Mouse (Mus musculus) lung, adult 2 months (tissue): Measurements from ENCODE around the gene Rab5if. TPM values are rescaled to one million over a fixed set of nuclear protein-coding genes. Genes with fewer than 3 reads are reported as not detected.
"Not testable (repeated sequence)": the region's sequence is repeated elsewhere in the genome, so short reads cannot be mapped to it uniquely, and the experiment has no call there.

ENCODE experiments used
- DNase-seq: peaks from one replicate; pipeline ENCODE4 v3.0.0; 2022
- H3K4me1 ChIP-seq: fragments of 200-500 bp; 2 replicates; pipeline ENCODE4 v1.6.1; 2011; ENCODE audit warnings: low read length; ENCODE audit not compliant: control insufficient read depth, insufficient read depth
- H3K4me3 ChIP-seq: fragments of 200-500 bp; replicated peaks from 2 replicates; pipeline ENCODE3; 2011; ENCODE audit warnings: low read depth, mild to moderate bottlenecking, control low read depth, low read length; ENCODE audit errors: extremely low read depth
- CTCF ChIP-seq: fragments of 200-500 bp; IDR thresholded peaks from 2 replicates; pipeline ENCODE4 v1.5.1; 2011; ENCODE audit warnings: mild to moderate bottlenecking, low read length, control low read depth; ENCODE audit not compliant: insufficient read depth
- POLR2A ChIP-seq: fragments of 200-500 bp; IDR thresholded peaks from 2 replicates; pipeline ENCODE4 v1.6.1; 2011; ENCODE audit warnings: low read depth, mild to moderate bottlenecking, control low read depth, low read length, borderline replicate concordance; ENCODE audit errors: extremely low read depth
- WGBS: fragments of 180-500 bp; shearing (Covaris S2); methylation state at CpG from one replicate; pipeline ENCODE4 v1.1.7; 2018; 5-methylcytosine and 5-hydroxymethylcytosine counted together
- polyA plus RNA-seq: library from polyadenylated mRNA; depleted of rRNA; stranded (reverse); fragments of >200 nt; gene quantifications from 2 replicates; pipeline ENCODE4 v1.2.3, GENCODE M21; 2012

Rab5if gene
- polyA plus RNA-seq, 1 experiment, result 82.5 TPM

DNA sequence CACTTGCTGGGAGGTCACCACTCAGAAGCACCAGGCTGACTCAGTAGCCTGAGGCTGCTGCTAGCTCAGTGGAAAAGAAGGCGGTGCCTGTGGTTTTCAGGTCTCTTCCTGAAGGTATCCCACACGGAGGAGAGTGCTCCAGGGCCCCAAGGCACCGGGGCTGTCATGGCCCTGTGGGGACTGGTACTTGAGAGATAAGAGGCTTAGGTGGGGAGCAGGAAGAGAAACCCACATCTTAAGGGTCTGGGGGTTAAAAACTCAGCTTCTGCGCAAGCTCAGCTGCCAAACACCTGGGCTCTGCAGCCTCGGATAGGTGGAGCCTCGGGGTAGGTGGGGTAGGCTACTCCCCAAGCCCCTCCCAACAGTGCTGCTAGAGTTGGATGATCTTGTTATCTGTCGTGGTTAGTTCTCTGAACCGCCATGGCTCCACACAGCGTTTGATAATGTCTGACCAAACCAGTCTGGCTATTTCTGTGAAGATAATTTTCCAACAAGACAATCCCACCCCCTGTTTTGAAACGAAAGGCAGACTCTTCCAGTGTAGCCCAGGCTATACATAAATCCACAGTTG lies 19.6 kb downstream of the Rab5if start:
- Histone ChIP-seq H3K4me3 (no peak overlapping the region), H3K4me1 (peaks cover 13% of the 10 kb centered on the region)
- WGBS, result 46% methylated on average over 10 of the region's 10 CpGs
- no peak for DNase-seq
- no peak for TF ChIP-seq CTCF
- TF ChIP-seq POLR2A, result no peak

DNA sequence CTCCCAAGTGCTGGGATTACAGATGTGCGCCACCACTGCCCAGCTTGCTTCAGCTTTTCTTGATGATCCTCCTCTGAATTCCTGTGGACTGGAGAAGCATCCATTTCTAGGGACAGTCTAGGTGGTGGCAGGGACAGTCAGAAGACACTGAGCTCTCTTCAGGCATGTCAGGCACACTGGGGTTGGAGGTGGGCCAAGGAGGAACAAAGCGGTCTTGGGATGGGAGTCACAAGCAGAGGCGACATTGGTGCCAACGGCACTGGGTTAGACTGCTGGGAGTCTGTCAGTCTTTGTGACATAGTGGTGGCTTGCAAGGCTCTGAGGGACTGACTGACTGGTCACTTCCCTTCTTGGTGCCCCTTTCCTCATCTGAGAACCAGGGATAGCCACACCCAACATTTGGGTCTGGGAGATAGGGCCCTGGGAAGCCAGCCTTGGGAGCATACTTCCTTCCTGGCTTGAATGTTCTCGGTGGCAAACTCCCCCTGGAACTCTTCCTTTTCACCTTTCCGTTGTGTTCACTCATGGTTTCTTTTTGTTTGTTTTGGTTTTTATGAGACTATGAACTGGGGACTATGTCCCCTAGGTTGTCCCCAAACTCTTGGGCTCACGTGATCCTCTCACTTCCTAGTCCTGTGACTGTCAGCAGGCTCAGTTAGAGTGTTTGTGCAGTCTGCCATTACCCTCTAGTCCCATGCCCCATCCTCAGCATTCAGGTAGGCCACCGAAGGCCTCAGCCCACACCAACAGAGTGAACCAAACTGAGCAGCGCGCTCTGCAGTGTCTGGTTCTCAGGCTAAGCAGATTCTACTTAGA lies 21.7 kb downstream of the Rab5if start:
- no peak overlapping the region for H3K4me3 ChIP-seq
- peaks cover 4% of the 10 kb centered on the region for H3K4me1 ChIP-seq
- no peak for DNase-seq
- 63% methylated on average over 10 of the region's 10 CpGs for WGBS
- TF ChIP-seq CTCF (no peak), POLR2A (no peak)

DNA sequence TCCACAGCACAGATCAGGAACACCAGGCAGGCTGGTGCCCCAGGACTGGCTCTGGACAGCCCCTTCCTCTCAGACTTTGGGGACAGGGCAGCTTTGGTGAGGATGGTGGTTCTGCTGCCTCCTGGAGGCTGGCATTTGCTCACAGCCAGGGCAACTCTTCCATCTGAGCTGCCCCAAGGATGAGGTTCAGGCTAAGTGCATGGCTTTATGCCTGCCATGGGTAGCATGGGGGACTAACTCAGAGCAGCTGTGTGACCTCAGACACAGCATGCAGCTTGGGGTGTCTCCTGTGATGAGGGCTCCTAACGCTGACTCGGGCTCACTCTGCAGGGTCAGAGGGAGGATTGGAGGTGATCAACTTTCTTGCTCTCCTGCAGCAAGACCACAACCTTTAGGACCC lies 22.7 kb downstream of the Rab5if start:
- 70% methylated on average over 2 of the region's 2 CpGs for WGBS
- not testable (repeated sequence) for H3K4me3 ChIP-seq, DNase-seq, H3K4me1 ChIP-seq

DNA sequence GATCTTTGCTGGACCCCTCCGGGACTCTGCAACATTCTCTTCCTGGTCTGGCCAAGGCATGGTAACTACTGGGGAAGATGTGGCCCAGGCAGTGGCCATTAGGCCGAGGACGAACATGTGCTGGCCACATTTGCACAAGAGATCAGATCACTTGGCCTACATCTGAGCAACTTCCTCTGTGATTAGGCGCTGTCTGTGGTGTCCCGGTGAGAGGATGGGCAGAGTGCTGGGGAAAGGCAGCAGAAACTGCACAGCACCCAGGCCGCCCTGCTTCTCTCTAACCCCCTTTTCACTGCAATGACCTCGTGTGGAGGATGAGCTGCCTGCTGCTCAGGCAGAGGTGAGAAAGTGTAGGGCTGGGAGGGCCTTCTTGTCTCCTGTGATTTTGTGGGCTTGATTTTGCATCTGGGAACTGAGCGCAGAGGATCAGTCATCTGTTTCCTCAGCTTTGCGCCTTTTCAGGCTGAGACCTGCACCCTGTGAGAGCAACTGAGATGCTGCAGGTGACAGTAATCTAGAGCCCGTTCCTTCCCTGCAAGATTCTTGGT lies 23.2 kb downstream of the Rab5if start:
- no peak for TF ChIP-seq POLR2A
- no peak for TF ChIP-seq CTCF
- 71% methylated on average over 10 of the region's 10 CpGs for WGBS
- no peak for DNase-seq
- Histone ChIP-seq H3K4me1 (peaks cover 4% of the 10 kb centered on the region), H3K4me3 (no peak overlapping the region)

DNA sequence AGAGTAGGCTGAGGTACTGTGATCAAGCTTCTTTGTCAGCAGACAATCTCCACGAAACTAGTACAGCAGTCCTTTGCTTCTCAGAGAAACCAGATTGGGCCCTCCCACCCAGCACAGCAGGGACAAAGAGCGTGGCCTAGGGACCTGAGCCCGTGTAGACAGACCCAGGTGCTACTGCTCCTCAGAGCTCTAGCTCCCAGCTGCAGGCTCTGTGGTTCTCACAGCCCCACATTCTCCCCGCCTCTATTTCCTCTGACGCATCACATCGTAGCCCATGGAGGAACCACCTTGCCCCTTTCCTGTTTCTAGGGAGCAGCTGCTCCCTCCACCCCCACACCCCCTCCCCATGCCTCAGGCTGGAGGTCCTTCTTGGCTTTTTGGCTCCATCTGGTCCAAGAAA lies 24.1 kb downstream of the Rab5if start, which contains the start of gene Sla2:
Gene Sla2 (minus strand): TSS at position 176 of the 400 bp plus-strand sequence.
- no peak for TF ChIP-seq CTCF
- TF ChIP-seq POLR2A, result no peak; the same call in 1 of the 2 replicates
- Histone ChIP-seq H3K4me1 (peaks cover 4% of the 10 kb centered on the region), H3K4me3 (no peak within 1 kb of the TSS)
- WGBS, result 45% methylated on average over 6 of the region's 6 CpGs
- no peak for DNase-seq

DNA sequence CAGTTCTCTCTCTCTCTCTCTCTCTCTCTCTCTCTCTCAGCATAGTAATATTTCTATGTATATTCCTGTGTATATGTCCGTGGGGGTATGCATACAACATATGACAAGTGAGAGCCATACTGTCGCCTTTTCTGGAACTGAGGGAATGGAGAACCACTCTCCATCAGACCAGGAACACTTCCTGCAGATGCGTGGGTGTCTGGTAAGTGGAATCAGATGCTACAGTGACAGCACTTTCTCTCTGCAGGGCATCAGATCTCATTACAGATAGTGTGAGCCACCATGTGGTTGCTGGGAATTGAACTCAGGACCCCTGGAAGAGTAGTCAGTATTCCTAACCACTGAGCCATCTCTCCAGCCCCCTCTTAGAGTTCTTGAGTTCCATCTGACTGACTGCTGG lies 25.6 kb downstream of the Rab5if start:
- Histone ChIP-seq H3K4me1 (peaks cover 4% of the 10 kb centered on the region), H3K4me3 (no peak overlapping the region)
- 60% methylated on average over 3 of the region's 3 CpGs for WGBS
- TF ChIP-seq CTCF, result no peak
- TF ChIP-seq POLR2A, result no peak
- DNase-seq, result no peak

DNA sequence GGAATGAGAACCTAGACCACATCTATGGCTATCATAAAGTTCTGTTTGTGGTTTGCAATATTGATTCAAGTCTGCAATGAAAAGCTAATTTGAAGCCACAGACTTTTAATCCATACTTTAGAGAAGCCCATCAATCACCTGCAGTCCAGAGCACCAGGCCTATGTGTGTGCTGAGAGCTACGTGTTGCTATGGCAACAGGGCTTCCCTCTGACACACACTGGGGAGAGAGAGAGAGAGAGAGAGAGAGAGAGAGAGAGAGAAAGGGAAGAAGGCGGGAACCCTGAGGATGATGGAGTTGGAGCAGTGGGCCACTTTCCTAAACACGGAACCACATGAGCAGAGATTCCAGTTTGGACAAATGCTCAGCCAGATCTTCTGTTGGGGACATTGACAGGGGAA lies 29.3 kb downstream of the Rab5if start:
- WGBS, result 65% methylated on average over 3 of the region's 3 CpGs
- no peak for TF ChIP-seq POLR2A
- TF ChIP-seq CTCF, result no peak
- DNase-seq, result no peak
- H3K4me3 ChIP-seq, result no peak overlapping the region
- no peaks in the 10 kb centered on the region for H3K4me1 ChIP-seq

DNA sequence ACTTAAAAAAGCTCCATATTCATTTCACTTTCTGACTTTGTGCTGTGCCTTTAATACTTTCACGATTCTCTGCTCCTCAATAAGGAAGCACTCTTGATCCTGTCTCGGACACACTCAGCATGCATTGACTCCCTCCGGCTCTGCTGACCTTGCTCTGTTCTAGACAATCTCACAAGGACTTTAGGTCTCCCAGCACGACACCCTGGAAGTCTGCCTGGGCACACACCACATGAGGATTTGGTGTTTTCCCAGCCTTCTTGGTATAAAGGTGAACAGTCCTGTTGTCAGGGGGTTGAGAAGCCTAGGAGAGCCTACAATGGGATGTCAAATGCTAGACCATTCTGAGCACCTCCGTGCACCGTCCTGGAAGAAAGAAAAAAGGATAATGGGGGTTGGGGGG lies 29.9 kb downstream of the Rab5if start:
- no peak for TF ChIP-seq POLR2A
- no peak for TF ChIP-seq CTCF
- Histone ChIP-seq H3K4me1 (0 out of 2 replicates have a peak, but pooled peaks cover under 1% of the 10 kb centered on the region), H3K4me3 (no peak overlapping the region)
- 75% methylated on average over 6 of the region's 6 CpGs for WGBS
- no peak for DNase-seq

DNA sequence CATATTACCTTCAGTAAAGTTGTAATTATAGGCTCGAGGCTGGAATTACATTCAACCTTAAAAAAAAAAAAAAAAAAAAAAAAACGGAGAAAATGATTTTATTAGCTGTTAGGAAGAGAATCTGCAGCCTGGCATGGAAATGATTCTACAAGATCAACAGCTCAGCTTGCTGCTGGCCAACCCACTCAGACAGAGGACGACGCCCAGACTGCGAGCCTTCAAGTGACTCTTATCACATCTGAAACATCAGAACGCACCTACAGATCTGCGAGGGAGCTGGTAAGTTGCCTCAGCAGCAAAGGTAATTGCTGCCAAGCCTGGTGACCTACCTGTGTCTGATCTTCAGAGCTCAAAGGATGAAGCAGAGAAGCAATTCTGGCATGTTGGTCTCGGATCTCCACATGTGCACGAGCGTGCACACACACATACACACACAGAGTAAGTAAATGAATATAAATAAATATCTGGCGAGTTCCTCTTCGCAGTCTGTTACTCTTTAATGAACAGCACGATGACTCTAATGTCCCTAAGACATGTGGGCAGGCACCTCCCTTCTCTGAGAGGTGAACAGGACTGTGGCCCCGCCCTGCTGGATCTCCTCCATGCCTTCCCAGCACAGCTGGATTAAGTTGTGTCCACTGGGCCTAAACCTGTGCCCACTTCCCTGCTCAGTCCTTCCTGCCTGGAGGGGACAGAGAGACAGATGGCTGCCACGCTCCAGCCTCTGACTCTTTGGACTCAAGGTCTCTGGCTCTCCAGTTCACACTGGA lies 31.8 kb downstream of the Rab5if start:
- 57% methylated on average over 15 of the region's 15 CpGs for WGBS
- DNase-seq, result no peak
- Histone ChIP-seq H3K4me3 (no peak overlapping the region), H3K4me1 (0 out of 2 replicates have a peak, but pooled peaks cover 2% of the 10 kb centered on the region)
- no peak for TF ChIP-seq POLR2A
- no peak for TF ChIP-seq CTCF
